In genomic region chr13:53316515-53317295, GRCm38 (mm10) we compare ENCODE assay signal across 15 mouse cellular contexts. TPM values are rescaled to one million over a fixed set of nuclear protein-coding genes. Genes with fewer than 3 reads are reported as not detected.
DNase-seq lines count a peak whose midpoint lies in the region; ATAC-seq lines count a peak whose summit lies in the region.
"Had no signal": no experiment of that assay in that cellular context is flagged by ENCODE, and none has a peak within 500 bp of the region (broad histone marks: within the 10 kb centered on the region; RNA-seq: fewer than 3 reads in every experiment).

No protein-coding gene starts in this region.

- no peaks in the 10 kb centered on the region for H3K9me3 ChIP-seq in stomach, embryonic 16.5 days (replicated peaks; ENCODE audit: control insufficient read depth, low read length)
- H3K9me3 ChIP-seq: liver, embryonic 15.5 days; neural tube, embryonic 15.5 days had no signal

- H3K4me2 ChIP-seq in stomach, embryonic 16.5 days (ENCODE audit: low read depth, low read length): no peak overlapping the region
- H3K4me2 ChIP-seq: liver, embryonic 15.5 days; neural tube, embryonic 15.5 days had no signal

- peak overlapping the region; percentile 29; the same call in 1 of the 2 replicates for H3K27ac ChIP-seq in stomach, embryonic 16.5 days (ENCODE audit: low read length)
- H3K27ac ChIP-seq: hindbrain, postnatal 0 days; liver, embryonic 15.5 days; neural tube, embryonic 15.5 days had no signal

- H3K36me3 ChIP-seq in stomach, embryonic 16.5 days (ENCODE audit: control insufficient read depth, insufficient read depth, low read length): no peaks in the 10 kb centered on the region
- H3K36me3 ChIP-seq: liver, embryonic 15.5 days; neural tube, embryonic 15.5 days had no signal

- H3K27me3 ChIP-seq in stomach, embryonic 16.5 days (ENCODE audit: control insufficient read depth, insufficient read depth, low read length): no peaks in the 10 kb centered on the region
- H3K27me3 ChIP-seq: liver, embryonic 15.5 days; neural tube, embryonic 15.5 days had no signal

- H3K9ac ChIP-seq in stomach, embryonic 16.5 days (ENCODE audit: low read length): no peak overlapping the region
- H3K9ac ChIP-seq: liver, embryonic 15.5 days; neural tube, embryonic 15.5 days had no signal

- peak; percentile 28 for DNase-seq in adrenal gland, postnatal 14 days
- DNase-seq in adrenal gland, adult 8-10 months: no peak
- DNase-seq in ovary, postnatal 14 days (ENCODE audit: low spot score): peak; percentile 22
- DNase-seq in ovary, postnatal 10 days (ENCODE audit: low spot score): no peak
- peak; percentile 52 for DNase-seq in kidney, adult 9 months
- no peak for DNase-seq in thymus, postnatal 25 days
- DNase-seq in Muller cell, postnatal 12 days (ENCODE audit: inconsistent ontology term): no peak
- DNase-seq: right cerebral cortex, adult 18-20 months had no signal

- no peak overlapping the region for H3K4me3 ChIP-seq in stomach, embryonic 16.5 days (replicated peaks; ENCODE audit: low read length)
- H3K4me3 ChIP-seq: liver, embryonic 15.5 days; neural tube, embryonic 15.5 days had no signal

- ATAC-seq in stomach, embryonic 16.5 days (ENCODE audit: insufficient read depth, low FRiP score): peak; percentile 67
- ATAC-seq: forebrain, embryonic 16.5 days; hindbrain, postnatal 0 days had no signal

- 47% methylated on average over 11 of the region's 11 CpGs for WGBS in stomach, embryonic 16.5 days

- H3K4me1 ChIP-seq in stomach, embryonic 16.5 days (ENCODE audit: control insufficient read depth, insufficient read depth, low read length): 0 out of 2 replicates have a peak, but pooled peaks cover 7% of the 10 kb centered on the region
- H3K4me1 ChIP-seq: liver, embryonic 15.5 days; neural tube, embryonic 15.5 days had no signal

RNA-seq across cellular contexts. Expression of gene Ror2, which starts 30.8 kb away (rescaled TPM):
- 6.7 and 8.3 TPM in 2 replicates for total RNA-seq in adrenal gland, postnatal 14 days (2021)
- 1 to 10 TPM; 6.0 to 9.0 (median 6.8) TPM for total RNA-seq in adrenal gland, adult 8-10 months (2022)
- 12.0 and 13.5 TPM in 2 replicates for polyA plus RNA-seq in stomach, embryonic 16.5 days (2015; fragmentation: Nextera tagmentation; extraction: Ambion mirVana)
- total RNA-seq: megakaryocyte, adult 5-6 weeks; monocyte, adult 5-6 weeks had no signal

Comparison
In these comparisons a context has a peak if more than half of its experiments do, and no peak if none do; other contexts are left out.
1. DNase-seq: peak in adrenal gland, postnatal 14 days (single experiment), ovary, postnatal 14 days (single experiment) and kidney, adult 9 months (single experiment); none in adrenal gland, adult 8-10 months (single experiment), ovary, postnatal 10 days (single experiment), thymus, postnatal 25 days (single experiment) and Muller cell, postnatal 12 days (single experiment).